ENCODE assay signal across 9 mouse cellular contexts in genomic region chr13:21917480-21917879, GRCm38 (mm10). TPM values are rescaled to one million over a fixed set of nuclear protein-coding genes. Genes with fewer than 3 reads are reported as not detected.
DNase-seq lines count a peak whose midpoint lies in the region; ATAC-seq and TF ChIP-seq lines count a peak whose summit lies in the region.
"Had no signal": no experiment of that assay in that cellular context is flagged by ENCODE, and none has a peak within 500 bp of the region (broad histone marks: within the 10 kb centered on the region; RNA-seq: fewer than 3 reads in every experiment).

No protein-coding gene starts in this region.

- H3K4me3 ChIP-seq in heart, embryonic 16.5 days (ENCODE audit: low read length): peak overlapping the region; percentile 65
- H3K4me3 ChIP-seq in MEL (ENCODE audit: control insufficient read depth in 1 of 2, insufficient read depth in 1 of 2, low read depth in 2 of 2, low read length in 2 of 2): peak overlapping the region; percentile 1 to 84; a peak in 3 of 4 replicates
- peak overlapping the region; percentile 39 for H3K4me3 ChIP-seq in hindbrain, embryonic 12.5 days
- H3K4me3 ChIP-seq in liver, postnatal 0 days (ENCODE audit: low read depth, low read length): peak overlapping the region; percentile 46

- TF ChIP-seq CTCF in MEL (IDR thresholded peaks at IDR 0.05 in 2 of 3, conservative IDR thresholded peaks at IDR 0.05 in 1 of 3; ENCODE audit: control insufficient read depth in 1 of 3, insufficient read depth in 1 of 3, low read depth in 2 of 3, low read length in 3 of 3, poor library complexity in 1 of 3, severe bottlenecking in 1 of 3): no peak
- TF ChIP-seq CTCF in liver, postnatal 0 days (IDR thresholded peaks at IDR 0.05; ENCODE audit: low read depth): no peak

- no peak overlapping the region for H3K27ac ChIP-seq in heart, embryonic 16.5 days (ENCODE audit: low read length)
- no peak overlapping the region for H3K27ac ChIP-seq in MEL (ENCODE audit: control insufficient read depth, low read depth, low read length)
- no peak overlapping the region for H3K27ac ChIP-seq in hindbrain, embryonic 12.5 days
- no peak overlapping the region for H3K27ac ChIP-seq in liver, postnatal 0 days (ENCODE audit: low read depth)

- no peaks in the 10 kb centered on the region for H3K36me3 ChIP-seq in heart, embryonic 16.5 days (ENCODE audit: control insufficient read depth, insufficient read depth)
- H3K36me3 ChIP-seq in MEL (ENCODE audit: control insufficient read depth in 1 of 2, insufficient read depth in 2 of 2, low read length in 2 of 2): peaks cover 0 to 14% of the 10 kb centered on the region in 2 experiments; a peak in 2 of 4 replicates
- H3K36me3 ChIP-seq in hindbrain, embryonic 12.5 days: no peaks in the 10 kb centered on the region
- no peaks in the 10 kb centered on the region for H3K36me3 ChIP-seq in liver, postnatal 0 days (replicated peaks; ENCODE audit: insufficient read depth, low read length)

- DNase-seq in heart, postnatal 4 days: no peak
- no peak for DNase-seq in MEL (ENCODE audit: low read depth, low spot score)
- no peak for DNase-seq in liver, postnatal 0 days
- DNase-seq in left cerebral cortex, postnatal 4 days: no peak
- DNase-seq in cerebellum, adult 9-10 months: no peak
- DNase-seq in urinary bladder, postnatal 10 days (ENCODE audit: low spot score): no peak

- no peak for TF ChIP-seq EP300 in MEL (IDR thresholded peaks at IDR 0.05; ENCODE audit: low read depth in 1 of 2, low read length in 2 of 2)
- TF ChIP-seq EP300 in liver, postnatal 0 days (IDR thresholded peaks at IDR 0.05; ENCODE audit: low read depth): no peak

- no peaks in the 10 kb centered on the region for H3K9me3 ChIP-seq in heart, embryonic 16.5 days (replicated peaks; ENCODE audit: control insufficient read depth, low read length)
- no peaks in the 10 kb centered on the region for H3K9me3 ChIP-seq in MEL (replicated peaks; ENCODE audit: insufficient read depth, low read length)
- no peaks in the 10 kb centered on the region for H3K9me3 ChIP-seq in hindbrain, embryonic 12.5 days (replicated peaks)
- H3K9me3 ChIP-seq in liver, postnatal 0 days (ENCODE audit: low read length): no peaks in the 10 kb centered on the region

- no peaks in the 10 kb centered on the region for H3K79me2 ChIP-seq in MEL (ENCODE audit: control insufficient read depth, insufficient read depth, low read length, poor library complexity)

- H3K4me2 ChIP-seq in heart, embryonic 16.5 days (ENCODE audit: low read depth, low read length): peak overlapping the region; percentile 93
- H3K4me2 ChIP-seq in hindbrain, embryonic 12.5 days (replicated peaks): peak overlapping the region; percentile 56
- H3K4me2 ChIP-seq in liver, postnatal 0 days (ENCODE audit: low read depth, low read length): peak overlapping the region; percentile 77

- peaks cover 7% of the 10 kb centered on the region; the same call in 1 of the 2 replicates for H3K27me3 ChIP-seq in heart, embryonic 16.5 days (ENCODE audit: control insufficient read depth, insufficient read depth, low read length)
- H3K27me3 ChIP-seq in MEL (ENCODE audit: control insufficient read depth in 1 of 2, insufficient read depth in 2 of 2, low read length in 2 of 2): no peaks in the 10 kb centered on the region
- peaks cover 53% of the 10 kb centered on the region for H3K27me3 ChIP-seq in hindbrain, embryonic 12.5 days
- H3K27me3 ChIP-seq in liver, postnatal 0 days (ENCODE audit: insufficient read depth, low read length): peaks cover 4% of the 10 kb centered on the region

- H3K9ac ChIP-seq in heart, embryonic 16.5 days (ENCODE audit: low read length): no peak overlapping the region
- peak overlapping the region; percentile 45; the same call in 1 of the 2 replicates for H3K9ac ChIP-seq in MEL (ENCODE audit: control insufficient read depth, low read depth, low read length, poor library complexity, severe bottlenecking)
- no peak overlapping the region for H3K9ac ChIP-seq in hindbrain, embryonic 12.5 days
- no peak overlapping the region for H3K9ac ChIP-seq in liver, postnatal 0 days (replicated peaks)

- H3K4me1 ChIP-seq in heart, embryonic 16.5 days (ENCODE audit: control insufficient read depth, insufficient read depth, low read length): peaks cover 3% of the 10 kb centered on the region; the same call in 1 of the 2 replicates
- peaks cover 0 to 6% of the 10 kb centered on the region in 2 experiments; a peak in 2 of 4 replicates for H3K4me1 ChIP-seq in MEL (ENCODE audit: control insufficient read depth in 1 of 2, insufficient read depth in 2 of 2, low read length in 2 of 2)
- peaks cover 14% of the 10 kb centered on the region for H3K4me1 ChIP-seq in hindbrain, embryonic 12.5 days
- peaks cover 29% of the 10 kb centered on the region for H3K4me1 ChIP-seq in liver, postnatal 0 days (ENCODE audit: insufficient read depth)

- 5% methylated on average over 11 of the region's 11 CpGs for WGBS in heart, embryonic 16.5 days
- under 1% methylated on average over 11 of the region's 11 CpGs for WGBS in hindbrain, embryonic 12.5 days
- WGBS in liver, postnatal 0 days (ENCODE audit: insufficient replicate concordance): 1% methylated on average over 11 of the region's 11 CpGs

- no peak for ATAC-seq in heart, embryonic 16.5 days (replicated peaks; ENCODE audit: extremely low read depth, insufficient read depth, low FRiP score)
- ATAC-seq in hindbrain, embryonic 12.5 days (ENCODE audit: low FRiP score): no peak
- no peak for ATAC-seq in liver, postnatal 0 days
- ATAC-seq: CD4-positive, CD25-positive, alpha-beta regulatory T cell, adult 4 months had no signal

- intact Hi-C loops in left cerebral cortex, postnatal 4 days (cut with DNase I): loop anchor here (10.0 kb wide), 1 partner anchor 107 kb away; no protein-coding TSS in a partner anchor

- no peak for TF ChIP-seq RAD21 in MEL (IDR thresholded peaks at IDR 0.05; ENCODE audit: low read depth, low read length)

- no peak for TF ChIP-seq POLR2A in MEL (IDR thresholded peaks at IDR 0.05; ENCODE audit: control insufficient read depth in 1 of 2, insufficient read depth in 1 of 2, low read depth in 1 of 2, low read length in 2 of 2, poor library complexity in 1 of 2)

TF ChIP-seq in MEL, 35 proteins besides CTCF, POLR2A, EP300 and RAD21:
- no peak for TF ChIP-seq SMC3 (IDR thresholded peaks at IDR 0.05; ENCODE audit: low read depth, low read length)
- TF ChIP-seq MAX (IDR thresholded peaks at IDR 0.05; ENCODE audit: low read length): no peak
- TF ChIP-seq MAZ (IDR thresholded peaks at IDR 0.05; ENCODE audit: low read depth, low read length): no peak
- TF ChIP-seq MYC (IDR thresholded peaks at IDR 0.05; ENCODE audit: low read depth, low read length): no peak
- TF ChIP-seq HCFC1 (IDR thresholded peaks at IDR 0.05; ENCODE audit: low read depth, low read length): no peak
- no peak for TF ChIP-seq MAFK (IDR thresholded peaks at IDR 0.05; ENCODE audit: borderline replicate concordance, low read depth, low read length)
- TF ChIP-seq TAL1 (IDR thresholded peaks at IDR 0.05; ENCODE audit: low read length): no peak
- TF ChIP-seq CHD1 (IDR thresholded peaks at IDR 0.05; ENCODE audit: low read depth, low read length): no peak
- no peak for TF ChIP-seq USF1 (IDR thresholded peaks at IDR 0.05; ENCODE audit: low read depth, low read length)
- TF ChIP-seq ZKSCAN1 (IDR thresholded peaks at IDR 0.05; ENCODE audit: low read depth, low read length): no peak
- no peak for TF ChIP-seq NELFE (IDR thresholded peaks at IDR 0.05; ENCODE audit: low read depth, low read length)
- TF ChIP-seq TBP (IDR thresholded peaks at IDR 0.05; ENCODE audit: low read depth, low read length): no peak
- no peak for TF ChIP-seq GATA1 (IDR thresholded peaks at IDR 0.05; ENCODE audit: low read depth, low read length)
TF ChIP-seq in MEL: peak in this region for 0.

RNA-seq across cellular contexts. Expression of gene Zfp184, which starts 27.4 kb away (rescaled TPM):
- polyA plus RNA-seq in heart, embryonic 16.5 days (2015; fragmentation: Nextera tagmentation; extraction: Ambion mirVana): 2.9 and 4.7 TPM in 2 replicates
- 1 to 10 TPM; 3.9 TPM for total RNA-seq in heart, postnatal 4 days (2021)
- total RNA-seq in MEL (2012; rRNA removed): 0.42 and 0.52 TPM in 2 replicates
- polyA plus RNA-seq in MEL (2012; ENCODE audit: insufficient read depth in 1 of 2, insufficient read length in 2 of 2, low read depth in 1 of 2, low replicate concordance in 2 of 2, missing spikeins in 1 of 2): 1 to 10 TPM in 1 of 2 experiments, not detected in 1; 1.0 TPM
- 19.1 and 20.5 TPM in 2 replicates for polyA plus RNA-seq in hindbrain, embryonic 12.5 days (2016; fragmentation: Nextera tagmentation; extraction: Ambion mirVana)
- 0.27 and 0.32 TPM in 2 replicates for polyA plus RNA-seq in liver, postnatal 0 days (2015; fragmentation: Nextera tagmentation; extraction: Ambion mirVana)
- 10 to 100 TPM; 12.1 to 14.0 TPM for total RNA-seq in left cerebral cortex, postnatal 4 days (2021)
